Mouse (Mus musculus) hindbrain, embryonic 10.5 days (tissue): Measurements from ENCODE around the gene Nkain2. TPM values are rescaled to one million over a fixed set of nuclear protein-coding genes. Genes with fewer than 3 reads are reported as not detected.
A peak's percentile ranks its signal among the peaks of the same experiment; 100 is the strongest.
"Not testable (repeated sequence)": the region's sequence is repeated elsewhere in the genome, so short reads cannot be mapped to it uniquely, and the experiment has no call there.

Source experiments
- DNase-seq: peaks from one replicate; pipeline ENCODE4 v3.0.0-alpha.2; 2017; ENCODE audit warnings: low spot score
- H3K27ac ChIP-seq: fragments of 300-500 bp; sonication (generic); 2 replicates; pipeline ENCODE4 v1.5.1; 2016; ENCODE audit warnings: mild to moderate bottlenecking, moderate library complexity
- H3K27me3 ChIP-seq: fragments of 300-500 bp; sonication (generic); 2 replicates; pipeline ENCODE4 v1.6.1; 2016; ENCODE audit warnings: mild to moderate bottlenecking; ENCODE audit not compliant: poor library complexity, insufficient read depth, severe bottlenecking
- H3K36me3 ChIP-seq: fragments of 300-500 bp; sonication (generic); 2 replicates; pipeline ENCODE4 v1.6.1; 2016; ENCODE audit warnings: mild to moderate bottlenecking, moderate library complexity
- H3K4me1 ChIP-seq: fragments of 300-500 bp; sonication (generic); replicated peaks from 2 replicates; pipeline ENCODE4 v1.6.1; 2016; ENCODE audit warnings: mild to moderate bottlenecking
- H3K4me3 ChIP-seq: fragments of 300-500 bp; sonication (generic); 2 replicates; pipeline ENCODE4 v1.5.1; 2016; ENCODE audit warnings: mild to moderate bottlenecking, moderate library complexity
- H3K9me3 ChIP-seq: fragments of 300-500 bp; sonication (generic); 2 replicates; pipeline ENCODE4 v1.6.1; 2016; ENCODE audit warnings: mild to moderate bottlenecking, moderate library complexity
- WGBS: fragments of 180-500 bp; shearing (Covaris S2); methylation state at CpG from one replicate; pipeline ENCODE4 v1.1.7; 2016; 5-methylcytosine and 5-hydroxymethylcytosine counted together
- polyA plus RNA-seq: library from polyadenylated mRNA; unstranded; fragments of >200 nt; fragmentation: Nextera tagmentation; extraction: Ambion mirVana; gene quantifications from 2 replicates; pipeline ENCODE4 v1.2.1, GENCODE M21; 2016

Nkain2 gene
- polyA plus RNA-seq, 1 experiment from 2014 or later = 0.65 TPM

DNA sequence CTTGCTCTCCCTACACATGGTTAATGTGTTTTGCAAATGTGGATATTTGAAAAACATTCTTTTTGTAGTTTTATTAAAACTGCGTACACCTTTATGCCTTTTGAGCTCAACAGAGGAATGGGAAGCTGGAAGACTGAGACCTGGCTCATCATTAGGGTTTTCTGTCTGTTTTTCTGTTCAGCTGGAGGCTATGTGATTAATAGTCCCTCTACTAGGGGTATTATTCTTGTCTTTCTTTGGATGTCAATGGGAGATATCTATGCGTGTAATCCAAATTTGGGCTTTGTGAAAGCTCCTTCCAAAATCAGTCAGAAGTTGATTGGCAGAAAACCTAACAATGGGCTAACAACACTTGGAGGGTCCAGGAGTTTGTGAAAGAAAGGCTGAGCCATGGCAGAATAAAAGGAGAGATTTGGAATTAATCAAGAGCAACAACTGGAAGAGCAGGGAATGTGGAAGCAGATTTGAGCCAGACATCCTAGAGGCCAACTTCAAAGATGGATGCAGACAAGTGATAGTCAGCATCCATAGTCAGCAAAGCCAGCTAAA, 943.0 kb downstream of the Nkain2 start:
- no peaks in the 10 kb centered on the region for H3K36me3 ChIP-seq
- no peaks in the 10 kb centered on the region for H3K27me3 ChIP-seq
- no peaks in the 10 kb centered on the region for H3K9me3 ChIP-seq
- 51% methylated on average over 2 of the region's 2 CpGs for WGBS
- peaks cover 8% of the 10 kb centered on the region; the same call in 1 of the 2 replicates for H3K4me1 ChIP-seq
- H3K4me3 ChIP-seq = no peak overlapping the region
- H3K27ac ChIP-seq = no peak overlapping the region
- no peak for DNase-seq

DNA sequence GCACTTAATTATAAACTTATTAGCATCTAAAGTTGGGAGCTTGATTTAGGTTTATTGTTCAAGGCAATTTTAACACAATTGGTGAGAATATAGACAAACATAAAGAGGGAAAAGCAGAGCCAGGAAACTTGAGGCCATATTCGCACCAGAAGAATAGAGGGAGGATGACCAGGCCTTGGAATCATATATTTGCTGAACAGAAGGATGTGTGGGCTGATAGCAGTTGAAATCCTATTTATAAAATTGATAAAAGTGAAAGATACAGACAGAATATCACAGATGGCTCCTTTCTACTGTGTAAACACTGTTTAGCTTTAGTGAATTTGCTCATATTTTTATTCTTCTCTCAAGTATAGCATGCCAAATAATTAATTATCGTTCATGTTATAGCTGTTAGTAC, 958.3 kb downstream of the Nkain2 start:
- Histone ChIP-seq H3K4me3 (no peak overlapping the region), H3K27ac (no peak overlapping the region), H3K4me1 (no peaks in the 10 kb centered on the region), H3K9me3 (no peaks in the 10 kb centered on the region), H3K27me3 (no peaks in the 10 kb centered on the region), H3K36me3 (no peaks in the 10 kb centered on the region)
- 97% methylated on average over 2 of the region's 2 CpGs for whole genome bisulfite sequencing
- no peak for DNase-seq

GRCm38 (mm10) chr10:31927657-31928056, 962.6 kb downstream of the Nkain2 start:
- no peaks in the 10 kb centered on the region for H3K4me1 ChIP-seq
- no peaks in the 10 kb centered on the region for H3K9me3 ChIP-seq
- H3K27me3 ChIP-seq = no peaks in the 10 kb centered on the region
- no peaks in the 10 kb centered on the region for H3K36me3 ChIP-seq
- H3K4me3 ChIP-seq = no peak overlapping the region
- H3K27ac ChIP-seq = no peak overlapping the region
- 86% methylated on average over 5 of the region's 5 CpGs for whole genome bisulfite sequencing
- DNase-seq = no peak

- not testable (repeated sequence) for H3K27ac ChIP-seq, H3K9me3 ChIP-seq, H3K4me3 ChIP-seq, H3K27me3 ChIP-seq, H3K36me3 ChIP-seq, DNase-seq, H3K4me1 ChIP-seq
- 95% methylated on average over 3 of the region's 3 CpGs for WGBS
Observed at GRCm38 (mm10) chr10:31920901-31921300, 969.4 kb downstream of the Nkain2 start.

GRCm38 (mm10) chr10:31907488-31907887, 982.8 kb downstream of the Nkain2 start:
- Histone ChIP-seq H3K4me1 (no peaks in the 10 kb centered on the region), H3K36me3 (no peaks in the 10 kb centered on the region), H3K4me3 (no peak overlapping the region), H3K27me3 (no peaks in the 10 kb centered on the region), H3K9me3 (no peaks in the 10 kb centered on the region), H3K27ac (no peak overlapping the region)
- 70% methylated on average over 3 of the region's 3 CpGs for WGBS
- DNase-seq = no peak

DNA sequence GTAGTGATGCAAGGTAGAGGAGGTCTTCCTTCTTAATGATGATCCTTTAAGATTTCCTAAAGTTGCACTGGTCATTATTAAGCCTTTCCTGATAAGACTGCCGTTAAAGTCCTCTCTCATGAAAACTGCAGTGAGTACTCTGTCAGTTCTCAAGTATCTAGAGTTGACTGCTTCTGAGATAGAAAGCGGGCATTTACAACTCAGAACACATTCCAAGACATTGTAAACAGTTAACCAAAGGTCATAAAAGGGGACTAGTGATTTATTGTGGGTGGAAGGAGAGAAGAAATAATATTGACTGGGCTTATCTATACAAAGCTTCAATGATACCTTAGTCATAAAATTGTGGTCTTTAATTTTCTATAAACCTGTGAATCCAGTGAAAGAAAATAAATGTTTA, 990.8 kb downstream of the Nkain2 start:
- H3K4me1 ChIP-seq = no peaks in the 10 kb centered on the region
- DNase-seq = no peak
- no peak overlapping the region for H3K27ac ChIP-seq
- H3K36me3 ChIP-seq = no peaks in the 10 kb centered on the region
- no peaks in the 10 kb centered on the region for H3K27me3 ChIP-seq
- WGBS = 93% methylated on average over 2 of the region's 2 CpGs
- no peaks in the 10 kb centered on the region for H3K9me3 ChIP-seq
- H3K4me3 ChIP-seq = no peak overlapping the region

GRCm38 (mm10) chr10:31873323-31873895, 1016.9 kb downstream of the Nkain2 start:
- 69% methylated on average over 4 of the region's 4 CpGs for WGBS
- no peak overlapping the region for H3K4me3 ChIP-seq
- peak; percentile 3 for DNase-seq

DNA sequence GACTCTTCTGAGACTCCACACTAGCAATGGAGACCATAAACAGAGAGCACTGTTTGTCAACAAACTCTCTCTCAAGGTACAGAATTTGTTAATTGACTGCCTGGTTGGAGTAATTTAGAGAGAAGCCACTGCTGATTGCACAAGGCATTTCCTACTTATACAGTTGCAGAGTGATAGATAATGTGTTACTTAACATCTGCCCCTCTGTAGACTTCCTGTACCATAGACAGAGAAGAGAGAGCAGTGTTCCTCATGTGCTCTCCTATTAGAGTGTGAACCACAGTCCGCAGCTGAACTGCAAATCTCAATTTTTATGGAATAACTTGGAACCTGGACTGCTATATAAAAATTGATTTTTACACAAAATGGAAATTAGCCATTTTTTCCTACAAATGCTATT, 1022.0 kb downstream of the Nkain2 start:
- Histone ChIP-seq H3K27ac (no peak overlapping the region), H3K4me3 (no peak overlapping the region), H3K27me3 (no peaks in the 10 kb centered on the region), H3K9me3 (no peaks in the 10 kb centered on the region), H3K36me3 (no peaks in the 10 kb centered on the region), H3K4me1 (no peaks in the 10 kb centered on the region)
- 91% methylated on average over 1 of the region's 1 CpGs for WGBS
- no peak for DNase-seq

More at GRCm38 (mm10) chr10:31873323-31873895, 1016.9 kb downstream of the Nkain2 start:
- Histone ChIP-seq H3K9me3 (no peaks in the 10 kb centered on the region), H3K27me3 (no peaks in the 10 kb centered on the region), H3K36me3 (no peaks in the 10 kb centered on the region), H3K27ac (no peak overlapping the region), H3K4me1 (no peaks in the 10 kb centered on the region)

GRCm38 (mm10) chr10:31827041-31827440, 1063.2 kb downstream of the Nkain2 start:
- no peaks in the 10 kb centered on the region for H3K36me3 ChIP-seq
- DNase-seq = no peak
- no peak overlapping the region for H3K4me3 ChIP-seq
- H3K27ac ChIP-seq = no peak overlapping the region
- WGBS = 75% methylated on average over 1 of the region's 1 CpGs
- no peaks in the 10 kb centered on the region for H3K27me3 ChIP-seq
- H3K9me3 ChIP-seq = no peaks in the 10 kb centered on the region
- no peaks in the 10 kb centered on the region for H3K4me1 ChIP-seq

DNA sequence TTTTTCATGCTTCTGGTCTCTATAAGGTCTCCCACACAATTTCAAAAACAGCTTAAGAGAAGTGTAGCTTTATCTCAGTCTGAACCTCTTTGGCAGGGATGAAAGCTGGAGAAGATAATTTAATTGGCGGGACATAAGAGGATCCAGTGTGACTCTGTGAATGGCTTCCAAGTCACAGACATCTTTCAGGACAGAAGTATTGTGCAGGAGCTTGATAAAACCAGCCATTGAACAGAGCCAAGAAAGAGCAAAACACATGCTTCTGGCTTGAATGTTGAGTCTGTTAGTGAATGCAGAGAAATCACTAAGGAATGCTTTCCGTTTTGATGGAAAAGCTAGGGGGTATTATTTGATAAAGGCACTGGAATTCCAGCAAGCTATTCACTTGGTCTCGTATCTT, 1077.7 kb downstream of the Nkain2 start:
- Histone ChIP-seq H3K27me3 (no peaks in the 10 kb centered on the region), H3K9me3 (no peaks in the 10 kb centered on the region), H3K36me3 (no peaks in the 10 kb centered on the region), H3K4me3 (no peak overlapping the region), H3K4me1 (no peaks in the 10 kb centered on the region), H3K27ac (no peak overlapping the region)
- DNase-seq = no peak
- 67% methylated on average over 3 of the region's 3 CpGs for WGBS

- WGBS = 29% methylated on average over 5 of the region's 5 CpGs
- H3K36me3 ChIP-seq = no peaks in the 10 kb centered on the region
- no peak overlapping the region for H3K27ac ChIP-seq
- no peak overlapping the region for H3K4me3 ChIP-seq
- H3K4me1 ChIP-seq = no peaks in the 10 kb centered on the region
- DNase-seq = peak; percentile 76
- no peaks in the 10 kb centered on the region for H3K27me3 ChIP-seq
- H3K9me3 ChIP-seq = no peaks in the 10 kb centered on the region
Observed at GRCm38 (mm10) chr10:31742443-31743057, 1147.7 kb downstream of the Nkain2 start.

GRCm38 (mm10) chr10:31728036-31728435, 1162.2 kb downstream of the Nkain2 start:
- no peaks in the 10 kb centered on the region for H3K36me3 ChIP-seq
- H3K27ac ChIP-seq = no peak overlapping the region
- DNase-seq = no peak
- no peak overlapping the region for H3K4me3 ChIP-seq
- H3K4me1 ChIP-seq = no peaks in the 10 kb centered on the region
- H3K9me3 ChIP-seq = 0 out of 2 replicates have a peak, but pooled peaks cover 3% of the 10 kb centered on the region
- no peaks in the 10 kb centered on the region for H3K27me3 ChIP-seq

DNA sequence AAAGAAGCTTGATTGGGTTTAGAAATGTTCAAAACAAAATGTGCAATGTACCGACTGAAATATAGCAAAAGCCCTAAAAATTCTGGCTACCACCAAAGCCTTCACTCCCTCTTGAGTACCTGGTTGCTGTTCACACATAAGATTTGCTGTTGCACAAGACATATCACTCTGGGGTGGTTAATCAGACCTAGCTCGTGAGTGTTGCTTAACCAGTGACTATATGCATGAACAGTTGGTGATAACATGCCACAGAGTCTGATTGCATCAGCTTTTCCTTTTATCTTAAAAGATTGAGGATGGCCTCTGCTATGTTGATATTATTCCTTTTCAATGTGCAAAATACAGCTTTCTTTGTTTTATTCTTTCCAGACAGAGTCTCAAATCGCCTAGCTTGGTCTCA, 1243.0 kb downstream of the Nkain2 start:
- Histone ChIP-seq H3K36me3 (no peaks in the 10 kb centered on the region), H3K4me1 (no peaks in the 10 kb centered on the region), H3K9me3 (no peaks in the 10 kb centered on the region), H3K27me3 (no peaks in the 10 kb centered on the region), H3K4me3 (no peak overlapping the region), H3K27ac (no peak overlapping the region)
- DNase-seq = no peak
- WGBS = 87% methylated on average over 3 of the region's 3 CpGs
